Mouse (Mus musculus) liver, adult 2 months (tissue): ENCODE measurements around the gene Aatf.

Source experiments
- CTCF ChIP-seq: fragments of 200-500 bp; IDR thresholded peaks from 2 replicates; pipeline ENCODE4 v1.5.1; 2011; ENCODE audit warnings: low read depth, low read length, control low read depth
- POLR2A ChIP-seq: fragments of 200-500 bp; IDR thresholded peaks from 2 replicates; pipeline ENCODE4 v1.6.1; 2011; ENCODE audit warnings: low read length, control low read depth; ENCODE audit not compliant: insufficient read depth; ENCODE audit errors: extremely low read depth

DNA sequence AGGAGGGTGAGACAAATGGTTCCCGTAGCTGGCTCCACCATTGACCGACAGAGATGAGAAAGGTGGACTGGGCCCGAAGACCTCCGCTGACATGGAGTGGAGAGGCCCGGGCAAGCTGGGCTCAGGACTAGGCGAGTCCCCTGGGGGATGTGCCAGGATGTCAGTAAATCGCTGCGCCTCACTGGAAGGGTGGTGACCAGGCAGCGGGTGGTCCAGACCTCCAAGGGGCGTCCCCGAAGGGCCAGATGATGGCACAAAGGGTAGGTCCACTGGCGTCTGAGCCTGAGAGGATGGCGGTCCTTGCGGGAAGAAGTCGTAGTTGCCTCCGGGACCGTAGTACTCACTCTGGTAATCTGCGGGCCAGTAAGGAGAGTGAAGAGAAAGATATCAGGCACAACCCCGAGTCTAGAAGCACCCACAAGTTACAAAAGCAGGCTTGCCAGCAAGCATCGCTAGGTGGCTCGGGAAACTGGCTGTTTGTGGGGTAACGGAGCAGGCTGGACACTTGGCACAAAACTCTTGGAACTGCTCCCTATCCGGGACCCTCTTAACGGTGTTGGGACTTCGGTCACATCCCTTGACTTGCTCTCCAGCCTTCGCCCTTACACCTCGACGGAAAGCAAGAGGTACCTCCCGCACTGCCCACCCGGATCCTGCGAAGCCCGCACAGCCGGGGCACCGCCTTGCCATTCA, 6.4 kb upstream of the Aatf start:
- TF ChIP-seq POLR2A: no peak
- no peak for TF ChIP-seq CTCF
